Mouse (Mus musculus): Measurements from ENCODE around the gene Cyp2w1.

DNA sequence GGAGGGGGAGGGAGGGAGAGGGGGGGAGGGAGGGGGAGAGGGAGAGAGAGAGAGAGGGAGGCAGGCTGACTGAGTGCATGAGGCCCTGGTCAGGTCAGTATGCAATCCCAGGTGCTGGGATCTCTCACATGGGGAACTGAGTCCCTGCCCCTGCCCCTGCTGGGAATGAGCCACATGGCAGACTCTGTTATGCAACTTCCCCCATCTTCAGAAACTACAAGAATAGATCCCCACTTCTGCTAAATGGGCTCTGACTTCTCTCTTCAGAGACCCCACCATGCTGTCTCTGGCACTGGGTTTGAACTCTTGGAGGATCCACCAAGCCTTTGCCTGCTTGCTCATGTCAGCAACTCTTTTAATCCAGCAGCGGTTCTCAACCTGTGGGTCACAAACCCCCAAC, 13.4 kb downstream of the Cyp2w1 start:
- TF ChIP-seq CTCF (IDR thresholded peaks at IDR 0.05; ENCODE audit: extremely low read depth, insufficient read depth, low read length), result no peak
- TF ChIP-seq POLR2A (IDR thresholded peaks at IDR 0.05; ENCODE audit: extremely low read depth, insufficient read depth, low read length), result no peak

All from cortical plate, adult 2 months (tissue).